ENCODE assay signal across 22 mouse cellular contexts in the genomic region with DNA sequence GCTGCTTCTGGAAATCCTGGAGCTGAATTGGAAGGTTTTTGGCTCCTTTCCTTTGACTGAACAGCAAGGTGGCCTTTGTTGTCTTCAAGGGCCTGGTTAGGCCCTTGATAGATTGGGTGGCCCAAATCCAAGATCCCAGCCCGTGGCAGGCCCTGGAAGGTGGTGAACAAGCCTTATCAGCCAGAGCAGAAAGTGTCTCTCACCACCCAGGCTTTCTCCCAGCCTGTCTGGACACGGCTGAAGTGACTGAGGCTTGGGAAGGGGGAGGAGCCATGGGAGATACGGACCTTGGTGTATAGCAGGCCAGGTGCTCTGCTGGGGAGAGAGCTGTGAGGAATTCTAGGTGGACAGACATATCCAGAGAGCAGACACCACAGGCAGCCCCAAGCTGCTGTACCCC. TPM values are rescaled to one million over a fixed set of nuclear protein-coding genes. Genes with fewer than 3 reads are reported as not detected.
"Had no signal": no experiment of that assay in that cellular context is flagged by ENCODE, and none has a peak within 500 bp of the region (broad histone marks: within the 10 kb centered on the region; RNA-seq: fewer than 3 reads in every experiment).

No protein-coding gene starts in this region.

- H3K9me3 ChIP-seq: limb, embryonic 12.5 days; midbrain, embryonic 12.5 days; neural tube, embryonic 13.5 days; stomach, embryonic 15.5 days had no signal

- DNase-seq: kidney, adult 11 months; kidney, adult 9 months; kidney, postnatal 36 days; liver; lung, adult 2 months; lung, postnatal 36 days; retina, postnatal 1 day; thymus, adult 2 months; thymus, postnatal 36 days had no signal

- H3K36me3 ChIP-seq: limb, embryonic 12.5 days; midbrain, embryonic 12.5 days; neural tube, embryonic 13.5 days; stomach, embryonic 15.5 days had no signal

- H3K9ac ChIP-seq: limb, embryonic 12.5 days; liver, embryonic 14.5 days; midbrain, embryonic 12.5 days; neural tube, embryonic 13.5 days; stomach, embryonic 15.5 days had no signal

- H3K27ac ChIP-seq: kidney, postnatal 0 days; limb, embryonic 12.5 days; liver, embryonic 14.5 days; midbrain, embryonic 12.5 days; neural tube, embryonic 13.5 days; stomach, embryonic 15.5 days had no signal

- H3K27me3 ChIP-seq: midbrain, embryonic 12.5 days; neural tube, embryonic 13.5 days; stomach, embryonic 15.5 days had no signal

- H3K4me3 ChIP-seq: limb, embryonic 12.5 days; megakaryocyte, embryonic 14.5 days; midbrain, embryonic 12.5 days; neural tube, embryonic 13.5 days; stomach, embryonic 15.5 days had no signal

- H3K4me1 ChIP-seq: limb, embryonic 12.5 days; megakaryocyte, embryonic 14.5 days; midbrain, embryonic 12.5 days; neural tube, embryonic 13.5 days; stomach, embryonic 15.5 days had no signal

- H3K4me2 ChIP-seq: limb, embryonic 12.5 days; midbrain, embryonic 12.5 days; neural tube, embryonic 13.5 days; stomach, embryonic 15.5 days had no signal

- ATAC-seq: lung, postnatal 0 days; midbrain, embryonic 16.5 days had no signal

RNA-seq across cellular contexts. Expression of gene Oas3, which starts 8.1 kb away (rescaled TPM):
- total RNA-seq: layer of hippocampus, adult 18-20 months; left cerebral cortex, postnatal 36 days had no signal
- polyA plus RNA-seq: limb, embryonic 12.5 days had no signal

RNA-seq across cellular contexts. Expression of gene Oas1e, which starts 25.9 kb away (rescaled TPM):
- total RNA-seq: layer of hippocampus, adult 18-20 months; layer of hippocampus, postnatal 10 days; left cerebral cortex, postnatal 36 days had no signal
- polyA plus RNA-seq: kidney, postnatal 0 days; limb, embryonic 12.5 days; liver, embryonic 14.5 days; lung, adult 2 months; midbrain, embryonic 12.5 days; stomach, embryonic 15.5 days; testis, adult 2 months had no signal
